Mouse (Mus musculus) ES-CJ7 (cell line): ENCODE measurements around the gene Cchcr1.

Experiments
- DNase-seq: peaks from one replicate; pipeline ENCODE4 v3.0.0; 2011; ENCODE audit warnings: low read depth, low spot score

The Cchcr1 gene

GRCm38 (mm10) chr17:35554761-35555397 lies 38.0 kb downstream of the Cchcr1 start:
- DNase-seq: no peak

GRCm38 (mm10) chr17:35556186-35556765 lies 39.4 kb downstream of the Cchcr1 start:
- DNase-seq: no peak

GRCm38 (mm10) chr17:35556812-35557211 lies 39.9 kb downstream of the Cchcr1 start:
- DNase-seq: peak; percentile 78

- no peak for DNase-seq
Observed at GRCm38 (mm10) chr17:35557351-35557750, 40.5 kb downstream of the Cchcr1 start.

- no peak for DNase-seq
Observed at GRCm38 (mm10) chr17:35558216-35558615, 41.3 kb downstream of the Cchcr1 start.

- no peak for DNase-seq
Observed at GRCm38 (mm10) chr17:35567150-35567549, 50.2 kb downstream of the Cchcr1 start, which contains the start of gene 2300002M23Rik. 2300002M23Rik (plus strand) TSS chr17:35567450.

GRCm38 (mm10) chr17:35567767-35568166 lies 50.9 kb downstream of the Cchcr1 start:
- DNase-seq: no peak

- DNase-seq: no peak
Observed at GRCm38 (mm10) chr17:35569091-35569944, 52.4 kb downstream of the Cchcr1 start.

- no peak for DNase-seq
Observed at GRCm38 (mm10) chr17:35570836-35571235, 53.9 kb downstream of the Cchcr1 start.

- no peak for DNase-seq
Observed at GRCm38 (mm10) chr17:35571477-35571876, 54.6 kb downstream of the Cchcr1 start.

GRCm38 (mm10) chr17:35578211-35578610 lies 61.3 kb downstream of the Cchcr1 start:
- DNase-seq: peak; percentile 96
